Mouse (Mus musculus): Measurements from ENCODE around the gene Ccdc3.

The Ccdc3 gene

GRCm38 (mm10) chr2:5144446-5144845 lies 6.9 kb downstream of the Ccdc3 start:
- POLR2A ChIA-PET = interaction anchor here in 1 of 4 experiments (0.7 kb wide), 1 partner anchor 475 kb away, joined by 3 read pairs; no protein-coding TSS in a partner anchor
- CTCF ChIA-PET = interaction anchor here in 1 of 4 experiments (0.6 kb wide), 1 partner anchor 19 kb away, joined by 4 read pairs; no protein-coding TSS in a partner anchor

GRCm38 (mm10) chr2:5147907-5148306 lies 10.3 kb downstream of the Ccdc3 start:
- POLR2A ChIA-PET = interaction anchor here in 1 of 4 experiments (1.0 kb wide), 1 partner anchor 10 kb away, joined by 3 read pairs; the partner anchor contains the start of gene Ccdc3
- CTCF ChIA-PET = interaction anchor here in 1 of 4 experiments (0.6 kb wide), 1 partner anchor 28 kb away, joined by 5 read pairs; no protein-coding TSS in a partner anchor

- ChIA-PET CTCF (interaction anchor here in 2 of 4 experiments (0.8 to 1.8 kb wide), 3 partner anchors 65 to 75 kb away, joined by 3 to 10 read pairs (median 4); no protein-coding TSS in a partner anchor), POLR2A (interaction anchor here in 1 of 4 experiments (1.4 kb wide), 1 partner anchor 15 kb away, joined by 3 read pairs; no protein-coding TSS in a partner anchor)
Observed at GRCm38 (mm10) chr2:5154711-5155110, 17.1 kb downstream of the Ccdc3 start.

GRCm38 (mm10) chr2:5160236-5160848 lies 22.8 kb downstream of the Ccdc3 start:
- ChIA-PET CTCF (interaction anchor here (0.6 to 1.4 kb wide), 4 partner anchors 10 to 661 kb away, joined by 3 to 5 read pairs (median 3); no protein-coding TSS in a partner anchor), POLR2A (interaction anchor here in 1 of 4 experiments (0.6 to 0.9 kb wide), 2 partner anchors 21 to 72 kb away, joined by 3 read pairs; no protein-coding TSS in a partner anchor)

- POLR2A ChIA-PET = interaction anchor here in 1 of 4 experiments (0.6 to 0.9 kb wide), 3 partner anchors 22 to 150 kb away, joined by 3 to 4 read pairs (median 3); no protein-coding TSS in a partner anchor
- CTCF ChIA-PET = interaction anchor here (0.6 to 1.2 kb wide), 9 partner anchors 22 to 1636 kb away, joined by 3 to 6 read pairs (median 4); partner anchors contain the start of gene Ccdc3 (in 1 of the 4)
Observed at GRCm38 (mm10) chr2:5161002-5161745, 23.6 kb downstream of the Ccdc3 start.

- ChIA-PET CTCF (interaction anchor here in 3 of 4 experiments (0.6 to 1.2 kb wide), 5 partner anchors 23 to 187 kb away, joined by 3 to 5 read pairs (median 4); partner anchors contain the start of gene Ccdc3 (in 1 of the 3)), POLR2A (interaction anchor here in 1 of 4 experiments (0.6 to 1.4 kb wide), 4 partner anchors 13 to 151 kb away, joined by 3 to 4 read pairs (median 4); no protein-coding TSS in a partner anchor)
Observed at GRCm38 (mm10) chr2:5161908-5162674, 24.5 kb downstream of the Ccdc3 start.

- CTCF ChIA-PET = interaction anchor here in 1 of 4 experiments (0.5 kb wide), 1 partner anchor 535 kb away, joined by 3 read pairs; no protein-coding TSS in a partner anchor
- POLR2A ChIA-PET = interaction anchor here in 2 of 4 experiments (0.6 to 1.4 kb wide), 6 partner anchors 9 to 179 kb away, joined by 3 to 4 read pairs (median 3); no protein-coding TSS in a partner anchor
Observed at GRCm38 (mm10) chr2:5162756-5163155, 25.2 kb downstream of the Ccdc3 start.

GRCm38 (mm10) chr2:5165941-5166361 lies 28.4 kb downstream of the Ccdc3 start:
- POLR2A ChIA-PET = interaction anchor here in 1 of 4 experiments (0.8 to 0.9 kb wide), 2 partner anchors 14 to 549 kb away, joined by 3 to 4 read pairs; partner anchors contain the start of gene Camk1d
- CTCF ChIA-PET = interaction anchor here in 2 of 4 experiments (0.9 to 1.6 kb wide), 2 partner anchors 10 to 76 kb away, joined by 3 to 5 read pairs; no protein-coding TSS in a partner anchor

- POLR2A ChIA-PET = interaction anchor here in 1 of 4 experiments (0.6 kb wide), 1 partner anchor 294 kb away, joined by 3 read pairs; no protein-coding TSS in a partner anchor
- CTCF ChIA-PET = interaction anchor here (0.6 to 1.6 kb wide), 6 partner anchors 10 to 890 kb away, joined by 3 to 6 read pairs (median 4); no protein-coding TSS in a partner anchor
Observed at GRCm38 (mm10) chr2:5166796-5167195, 29.2 kb downstream of the Ccdc3 start.

- POLR2A ChIA-PET = interaction anchor here in 1 of 4 experiments (0.6 to 1.1 kb wide), 4 partner anchors 8 to 544 kb away, joined by 3 to 4 read pairs (median 4); no protein-coding TSS in a partner anchor
- CTCF ChIA-PET = interaction anchor here in 3 of 4 experiments (0.7 to 1.5 kb wide), 3 partner anchors 11 to 547 kb away, joined by 3 read pairs; no protein-coding TSS in a partner anchor
Observed at GRCm38 (mm10) chr2:5170815-5171214, 33.2 kb downstream of the Ccdc3 start.

- ChIA-PET CTCF (interaction anchor here in 3 of 4 experiments (0.6 to 1.5 kb wide), 4 partner anchors 11 to 546 kb away, joined by 3 read pairs; no protein-coding TSS in a partner anchor), POLR2A (interaction anchor here in 2 of 4 experiments (0.6 to 1.7 kb wide), 8 partner anchors 8 to 544 kb away, joined by 3 to 6 read pairs (median 4); no protein-coding TSS in a partner anchor)
Observed at GRCm38 (mm10) chr2:5171301-5172000, 33.9 kb downstream of the Ccdc3 start.

GRCm38 (mm10) chr2:5172773-5173172 lies 35.2 kb downstream of the Ccdc3 start:
- POLR2A ChIA-PET = interaction anchor here in 3 of 4 experiments (0.6 to 1.7 kb wide), 3 partner anchors 10 to 655 kb away, joined by 3 to 4 read pairs (median 3); no protein-coding TSS in a partner anchor
- CTCF ChIA-PET = interaction anchor here in 1 of 4 experiments (1.2 kb wide), 1 partner anchor 672 kb away, joined by 3 read pairs; the partner anchor contains the start of genes Cdc123 and Nudt5

- POLR2A ChIA-PET = interaction anchor here in 2 of 4 experiments (0.7 to 1.4 kb wide), 3 partner anchors 12 to 745 kb away, joined by 3 to 7 read pairs (median 4); no protein-coding TSS in a partner anchor
- CTCF ChIA-PET = no interaction called here
Observed at GRCm38 (mm10) chr2:5174716-5175115, 37.1 kb downstream of the Ccdc3 start.

- ChIA-PET POLR2A (interaction anchor here in 1 of 4 experiments (0.6 to 0.7 kb wide), 2 partner anchors 63 to 794 kb away, joined by 3 read pairs; no protein-coding TSS in a partner anchor), CTCF (no interaction called here)
Observed at GRCm38 (mm10) chr2:5181462-5182443, 44.2 kb downstream of the Ccdc3 start.

- ChIA-PET CTCF (no interaction called here), POLR2A (interaction anchor here in 1 of 4 experiments (1.5 kb wide), 1 partner anchor 12 kb away, joined by 4 read pairs; no protein-coding TSS in a partner anchor)
Observed at GRCm38 (mm10) chr2:5184166-5184565, 46.6 kb downstream of the Ccdc3 start.

Measured in embryonic stem cell, embryonic (primary cell).